Mouse (Mus musculus) spleen, postnatal 10 days (tissue): ENCODE measurements around the gene Vsx1.

Experiments
- DNase-seq, 2 experiments: peaks; one replicate each; pipeline ENCODE4 v3.0.0; 2021 to 2022; ENCODE audit warnings: low spot score in 2 of 2

Vsx1 gene

GRCm38 (mm10) chr2:150643726-150644415 lies 45.3 kb downstream of the Vsx1 start:
- no peak for DNase-seq

GRCm38 (mm10) chr2:150643166-150643565 lies 46.0 kb downstream of the Vsx1 start:
- DNase-seq = no peak

- no peak for DNase-seq
Measured at GRCm38 (mm10) chr2:150638370-150638733, 50.8 kb downstream of the Vsx1 start.

GRCm38 (mm10) chr2:150637702-150638369 lies 51.3 kb downstream of the Vsx1 start:
- no peak for DNase-seq

- DNase-seq = no peak
Measured at GRCm38 (mm10) chr2:150635877-150636446, 53.2 kb downstream of the Vsx1 start.
